ENCODE assay signal across 28 mouse cellular contexts in the genomic region with DNA sequence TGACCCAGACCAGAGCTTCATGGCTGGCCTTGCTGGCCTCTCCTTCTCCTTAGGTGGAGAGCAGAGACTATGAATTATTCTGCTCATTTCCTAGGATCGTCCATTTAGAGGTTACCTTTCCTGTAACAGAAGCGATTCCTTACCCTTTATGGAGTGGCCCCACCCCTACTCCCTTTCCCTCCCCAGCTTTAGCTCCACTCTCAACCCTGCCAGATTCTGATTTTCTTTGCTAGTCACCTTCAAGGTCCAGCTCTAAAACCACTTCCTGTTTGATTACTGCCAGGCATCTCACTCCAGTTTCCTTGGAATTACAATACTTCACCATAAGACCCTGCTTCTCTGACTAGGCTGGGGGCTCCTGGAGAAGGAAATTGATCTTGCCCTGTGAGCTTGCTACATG.
"Had no signal": no experiment of that assay in that cellular context is flagged by ENCODE, and none has a peak within 500 bp of the region (broad histone marks: within the 10 kb centered on the region; RNA-seq: fewer than 3 reads in every experiment).

No protein-coding gene starts in this region.

- ATAC-seq: hindbrain, postnatal 0 days; intestine, embryonic 15.5 days; liver, embryonic 12.5 days had no signal

- H3K9me3 ChIP-seq: heart, embryonic 13.5 days; heart, embryonic 15.5 days; hindbrain, embryonic 10.5 days; hindbrain, embryonic 12.5 days; intestine, embryonic 15.5 days; kidney, embryonic 15.5 days; limb, embryonic 13.5 days; limb, embryonic 15.5 days; liver, embryonic 12.5 days had no signal

- DNase-seq: gastrocnemius, adult 2 months; gastrocnemius, postnatal 10 days; gastrocnemius, postnatal 25 days; heart, adult 18-20 months; heart, postnatal 14 days; heart, postnatal 4 days; kidney, adult 11 months; kidney, adult 2 months; kidney, adult 9 months; kidney, postnatal 25 days; kidney, postnatal 4 days; lung, adult 18-20 months had no signal

- H3K27me3 ChIP-seq: heart, embryonic 15.5 days; hindbrain, embryonic 12.5 days; intestine, embryonic 15.5 days; kidney, embryonic 15.5 days had no signal

- H3K4me2 ChIP-seq: heart, embryonic 11.5 days; heart, embryonic 13.5 days; heart, embryonic 15.5 days; hindbrain, embryonic 12.5 days; hindbrain, embryonic 14.5 days; intestine, embryonic 15.5 days; kidney, embryonic 15.5 days; limb, embryonic 13.5 days; limb, embryonic 15.5 days; liver, embryonic 12.5 days had no signal

- H3K36me3 ChIP-seq: heart, embryonic 13.5 days; heart, embryonic 15.5 days; hindbrain, embryonic 10.5 days; hindbrain, embryonic 12.5 days; intestine, embryonic 15.5 days; kidney, embryonic 15.5 days; limb, embryonic 13.5 days; limb, embryonic 15.5 days; liver, embryonic 12.5 days had no signal

- H3K4me3 ChIP-seq: gastrocnemius, adult 2 months; heart, embryonic 13.5 days; heart, embryonic 15.5 days; hindbrain, embryonic 10.5 days; hindbrain, embryonic 12.5 days; intestine, embryonic 15.5 days; kidney, embryonic 15.5 days; layer of hippocampus, adult 2 months; left cerebral cortex, adult 2 months; limb, embryonic 13.5 days; limb, embryonic 15.5 days; liver, embryonic 12.5 days had no signal

- H3K9ac ChIP-seq: heart, embryonic 13.5 days; heart, embryonic 15.5 days; hindbrain, embryonic 12.5 days; hindbrain, embryonic 14.5 days; intestine, embryonic 15.5 days; kidney, embryonic 15.5 days; limb, embryonic 13.5 days; limb, embryonic 15.5 days; liver, embryonic 12.5 days; liver, embryonic 14.5 days had no signal

- H3K27ac ChIP-seq: gastrocnemius, adult 2 months; heart, embryonic 13.5 days; heart, embryonic 15.5 days; hindbrain, embryonic 10.5 days; hindbrain, embryonic 12.5 days; hindbrain, embryonic 14.5 days; hindbrain, postnatal 0 days; intestine, embryonic 15.5 days; kidney, postnatal 0 days; layer of hippocampus, adult 2 months; left cerebral cortex, adult 2 months; limb, embryonic 13.5 days; limb, embryonic 15.5 days; liver, embryonic 12.5 days; liver, embryonic 14.5 days had no signal
